Mouse (Mus musculus) liver, adult (tissue): ENCODE results near the gene Nfasc.

Source experiments
- GATA4 ChIP-seq: IDR thresholded peaks from 2 replicates; pipeline ENCODE4 v1.6.1; 2014; ENCODE audit warnings: mild to moderate bottlenecking, low read length; ENCODE audit not compliant: insufficient replicate concordance

Nfasc gene

GRCm38 (mm10) chr1:132557901-132558631, 183.5 kb downstream of the Nfasc start:
- TF ChIP-seq GATA4 = no peak

DNA sequence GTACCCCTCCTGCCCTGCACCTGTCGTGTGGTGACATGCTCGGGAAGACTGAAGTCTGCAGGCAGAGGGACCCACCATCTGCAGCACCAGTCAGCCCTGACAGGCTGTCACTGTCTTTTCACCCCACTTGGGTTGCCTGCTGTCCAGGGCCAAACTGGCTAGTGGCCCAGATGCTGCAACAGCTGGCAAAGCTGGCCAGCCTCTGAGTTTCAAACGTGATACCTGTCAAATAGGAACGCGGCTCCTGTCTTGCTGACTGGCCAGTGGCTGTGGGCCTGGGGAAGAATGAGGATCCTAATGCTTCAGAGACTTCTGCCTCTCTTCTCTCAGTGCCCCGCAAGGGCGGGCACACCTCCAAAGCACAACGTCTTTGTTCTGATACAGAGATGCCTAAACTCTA, 197.8 kb downstream of the Nfasc start:
- TF ChIP-seq GATA4 = no peak

DNA sequence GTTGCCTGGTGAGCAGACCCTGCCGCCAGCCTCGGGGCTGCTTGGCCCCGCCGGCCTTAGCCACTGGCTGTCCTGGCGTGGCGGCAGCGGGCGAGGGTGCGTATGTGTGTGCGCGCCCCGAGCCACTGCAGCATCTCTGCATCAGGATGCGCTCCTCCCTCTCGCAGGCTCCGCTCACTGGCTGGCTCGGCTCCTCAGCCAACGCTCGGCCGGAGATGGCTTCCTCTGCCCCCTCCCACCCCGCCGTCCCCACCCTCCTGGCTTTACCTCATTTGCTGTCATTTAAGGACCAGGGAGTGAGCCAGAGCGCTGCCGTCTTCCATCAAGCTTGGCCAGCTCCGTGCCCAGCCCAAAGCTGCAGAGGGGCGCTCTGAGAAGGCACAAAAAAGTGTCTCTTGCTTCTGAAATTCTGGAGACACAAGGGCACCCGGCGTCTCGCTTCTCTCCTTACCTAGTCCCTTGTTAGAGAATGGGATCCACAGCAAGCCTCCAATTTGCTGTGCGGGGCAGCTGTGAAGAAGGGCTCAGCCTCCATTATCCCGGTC, 198.8 kb downstream of the Nfasc start, which contains the start of gene Cntn2:
Cntn2 (minus strand) TSS at position 495 of the 545 bp plus-strand sequence.
- TF ChIP-seq GATA4 = no peak

DNA sequence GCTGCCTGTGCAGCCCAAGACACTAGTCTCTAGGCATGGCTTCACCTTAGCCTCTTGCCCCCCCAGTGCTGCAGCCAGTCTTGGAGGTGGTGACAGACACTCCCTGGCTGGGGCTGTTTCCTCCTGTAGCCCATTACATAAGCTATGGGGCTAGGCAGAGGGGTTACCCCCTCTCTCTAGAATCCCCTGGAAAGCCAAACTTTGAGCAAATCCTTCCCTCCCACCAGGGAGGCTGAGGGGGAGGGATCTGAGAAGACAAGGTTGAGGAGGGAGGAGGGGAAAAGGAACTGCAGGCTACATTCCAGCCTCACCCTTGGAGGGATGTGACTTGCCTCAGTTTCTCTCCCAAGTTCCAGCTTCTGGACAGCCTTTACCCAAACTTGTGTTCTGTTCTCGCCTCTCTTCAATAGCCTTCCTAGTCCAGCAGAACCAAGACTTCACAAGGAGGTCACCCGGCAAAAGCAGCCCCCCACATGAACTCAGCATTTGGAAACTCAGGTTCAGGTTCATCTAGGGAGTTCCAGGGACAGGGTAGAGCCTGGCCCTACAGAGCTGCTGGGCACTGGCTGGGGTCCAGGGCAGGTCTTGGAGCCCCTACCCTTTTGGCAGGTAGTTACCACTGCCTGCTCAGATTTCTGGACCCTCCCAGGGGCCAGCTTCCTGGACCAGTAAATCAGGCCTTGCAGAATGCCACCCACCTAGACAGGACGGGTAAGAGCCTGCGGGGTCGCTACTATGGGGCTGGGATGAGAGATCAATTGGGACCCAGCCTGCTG, 199.6 kb downstream of the Nfasc start:
- no peak for TF ChIP-seq GATA4

GRCm38 (mm10) chr1:132541171-132541823, 200.3 kb downstream of the Nfasc start:
- no peak for TF ChIP-seq GATA4

DNA sequence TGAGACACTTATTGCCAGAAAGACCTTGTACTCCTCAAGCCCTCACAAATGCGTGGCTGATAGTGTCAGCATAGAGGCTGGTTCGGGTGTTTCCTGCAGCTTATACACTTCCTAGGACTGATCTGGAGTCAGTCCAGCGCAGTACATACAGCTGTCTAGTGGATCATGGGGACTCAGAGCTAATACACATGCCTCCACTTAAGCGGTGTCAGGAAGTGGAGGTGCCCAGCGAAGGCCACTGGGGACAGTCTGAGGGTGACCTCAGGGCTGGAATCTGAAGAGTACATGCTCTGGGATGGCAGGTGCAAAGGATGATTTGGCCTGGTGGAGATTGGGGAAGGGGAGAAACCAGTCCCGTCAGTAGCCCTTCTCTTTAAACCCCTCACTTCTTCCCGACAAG, 200.9 kb downstream of the Nfasc start:
- TF ChIP-seq GATA4 = no peak

- no peak for TF ChIP-seq GATA4
Observed at GRCm38 (mm10) chr1:132537736-132538135, 203.9 kb downstream of the Nfasc start.

- TF ChIP-seq GATA4 = no peak
Observed at GRCm38 (mm10) chr1:132536416-132536815, 205.2 kb downstream of the Nfasc start.

GRCm38 (mm10) chr1:132535541-132535940, 206.1 kb downstream of the Nfasc start:
- TF ChIP-seq GATA4 = no peak

- TF ChIP-seq GATA4 = no peak
Observed at GRCm38 (mm10) chr1:132533840-132534239, 207.8 kb downstream of the Nfasc start.

DNA sequence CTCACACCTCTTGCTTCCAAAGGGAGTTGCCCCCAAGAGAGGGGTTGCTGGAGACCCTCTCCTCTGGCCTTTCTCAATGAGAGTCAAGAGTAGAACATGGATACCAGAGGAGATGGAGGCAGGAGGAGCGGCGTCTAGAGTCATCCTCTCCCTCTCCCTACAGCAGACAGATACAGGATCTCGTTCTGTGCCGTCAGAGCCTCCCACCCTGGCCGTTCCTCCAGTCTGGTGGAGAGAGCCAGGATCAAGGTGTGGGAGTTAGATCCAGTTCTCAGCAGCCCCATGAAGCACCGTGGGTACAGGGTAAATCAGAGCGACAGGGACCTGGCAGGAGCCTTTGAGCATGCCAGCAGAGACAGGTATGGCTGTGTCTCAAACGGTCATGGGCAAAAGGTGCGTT, 209.1 kb downstream of the Nfasc start:
- no peak for TF ChIP-seq GATA4

- no peak for TF ChIP-seq GATA4
Observed at GRCm38 (mm10) chr1:132530631-132531191, 210.9 kb downstream of the Nfasc start.

DNA sequence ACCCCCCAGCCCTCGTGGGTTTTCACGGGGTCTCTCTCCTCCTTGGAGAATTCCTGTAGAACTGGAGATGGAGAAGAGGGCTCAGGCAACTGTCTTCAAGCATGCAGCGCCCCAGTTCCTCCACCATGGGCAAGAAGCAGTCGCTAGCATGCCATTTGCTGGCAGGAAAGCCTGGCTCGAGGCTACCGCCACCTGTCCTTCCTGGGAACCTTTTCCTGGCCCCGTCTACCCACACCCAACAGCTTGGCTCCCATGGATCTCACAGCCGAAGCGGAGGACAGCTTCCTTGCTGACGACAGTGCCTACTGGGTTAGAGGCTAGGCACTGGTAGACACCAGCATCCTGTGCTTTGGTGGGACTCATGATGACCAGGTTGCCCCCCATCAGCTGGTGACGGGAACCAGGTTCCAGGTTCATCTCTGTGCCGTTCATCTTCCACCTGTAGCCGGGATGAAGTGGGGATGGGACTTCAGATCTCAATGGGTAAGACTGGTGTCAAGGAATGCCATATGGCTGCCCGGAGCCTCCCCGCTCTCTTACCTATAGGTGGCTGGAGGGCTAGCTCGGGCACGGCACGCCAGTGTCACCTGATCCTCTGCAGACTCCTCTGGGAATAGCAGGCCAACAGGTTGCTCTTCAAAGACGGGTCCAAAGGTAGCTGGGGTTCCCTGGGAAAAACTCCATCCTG, 212.8 kb downstream of the Nfasc start:
- TF ChIP-seq GATA4 = no peak

DNA sequence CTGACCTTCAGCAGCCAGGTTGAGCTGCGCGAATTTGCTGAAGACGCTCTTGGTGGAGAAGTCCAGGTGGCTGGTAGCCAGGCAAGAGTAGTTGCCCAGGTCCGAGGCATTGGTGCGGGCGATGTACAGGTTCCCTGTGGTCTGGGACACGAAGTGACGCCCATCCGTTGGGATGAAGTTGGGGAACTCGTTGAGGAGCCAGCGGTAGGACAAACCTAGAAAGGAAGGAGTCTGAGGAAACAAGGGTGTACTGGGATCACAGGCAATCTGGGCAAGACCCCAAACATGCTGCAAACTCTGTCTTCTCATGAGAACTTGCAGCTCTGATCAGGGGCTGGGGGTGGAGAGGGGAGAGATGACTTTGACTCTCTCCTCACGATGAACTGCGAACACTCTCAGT, 213.5 kb downstream of the Nfasc start:
- no peak for TF ChIP-seq GATA4

- TF ChIP-seq GATA4 = no peak
Observed at GRCm38 (mm10) chr1:132525832-132526231, 215.8 kb downstream of the Nfasc start.
